Mouse (Mus musculus) E14TG2a.4 (cell line): ENCODE measurements at regions not wholly inside any gene's neighbourhood (a gene's known extent, or its start where the extent isn't known, plus 50 kb on each side); places are given as distances from the start of the nearest gene placed in this dataset.
"Not testable (repeated sequence)": the region's sequence is repeated elsewhere in the genome, so short reads cannot be mapped to it uniquely, and the experiment has no call there.

Source experiments
- H3K27me3 ChIP-seq: 2 replicates; pipeline ENCODE4 v1.6.1; 2014; ENCODE audit warnings: low read length, control low read depth; ENCODE audit not compliant: insufficient read depth
- H3K36me3 ChIP-seq: 2 replicates; pipeline ENCODE4 v1.6.1; 2014; ENCODE audit warnings: low read length, control low read depth; ENCODE audit not compliant: insufficient read depth
- H3K4me1 ChIP-seq: replicated peaks from 2 replicates; pipeline ENCODE4 v1.6.1; 2014; ENCODE audit warnings: low read depth, low read length, control low read depth
- H3K4me3 ChIP-seq: replicated peaks from 2 replicates; pipeline ENCODE4 v1.5.1; 2014; ENCODE audit warnings: mild to moderate bottlenecking, low read length
- H3K9me3 ChIP-seq: 2 replicates; pipeline ENCODE4 v1.6.1; 2014; ENCODE audit warnings: low read length, control low read depth
- CTCF ChIP-seq: conservative IDR thresholded peaks from 2 replicates; pipeline ENCODE4 v1.5.1; 2014; ENCODE audit warnings: low read length
- NANOG ChIP-seq: IDR thresholded peaks from 2 replicates; pipeline ENCODE4 v1.6.1; 2014; ENCODE audit warnings: borderline replicate concordance, low read length, mixed read lengths
- POU5F1 ChIP-seq: IDR thresholded peaks from 2 replicates; pipeline ENCODE4 v1.6.1; 2014; ENCODE audit warnings: low read length, borderline replicate concordance

DNA sequence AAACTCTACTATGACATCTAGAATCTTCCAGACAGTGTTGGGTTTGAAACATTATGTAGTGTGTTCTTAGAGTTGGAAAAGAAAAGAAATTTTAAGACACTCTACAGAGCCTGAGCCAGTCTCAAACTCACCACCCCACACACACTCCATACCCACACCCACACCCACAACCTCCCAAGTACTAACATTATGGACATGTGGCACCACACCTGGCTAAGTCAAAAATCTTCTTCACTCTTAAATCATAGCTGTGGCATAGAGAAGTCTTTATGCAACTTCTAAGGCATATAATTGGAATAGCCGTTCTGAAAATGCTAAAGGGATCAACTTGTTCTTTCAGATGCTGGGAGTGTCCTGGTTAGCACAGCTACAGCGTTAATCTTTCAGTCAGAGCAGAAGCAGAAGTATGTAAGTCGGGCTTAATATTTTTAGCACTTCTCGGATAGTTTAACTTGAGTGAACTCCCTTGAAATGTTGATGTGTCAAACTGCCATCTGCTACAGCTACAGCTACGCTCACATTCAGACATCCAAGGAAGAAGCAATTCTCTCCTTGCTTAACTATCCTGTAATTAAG, 68.6 kb upstream of the Creb1 start:
- TF ChIP-seq POU5F1, result no peak
- no peak for TF ChIP-seq CTCF
- TF ChIP-seq NANOG, result no peak
- Histone ChIP-seq H3K4me3 (no peak overlapping the region), H3K36me3 (no peaks in the 10 kb centered on the region), H3K4me1 (no peaks in the 10 kb centered on the region), H3K9me3 (no peaks in the 10 kb centered on the region), H3K27me3 (no peaks in the 10 kb centered on the region)

DNA sequence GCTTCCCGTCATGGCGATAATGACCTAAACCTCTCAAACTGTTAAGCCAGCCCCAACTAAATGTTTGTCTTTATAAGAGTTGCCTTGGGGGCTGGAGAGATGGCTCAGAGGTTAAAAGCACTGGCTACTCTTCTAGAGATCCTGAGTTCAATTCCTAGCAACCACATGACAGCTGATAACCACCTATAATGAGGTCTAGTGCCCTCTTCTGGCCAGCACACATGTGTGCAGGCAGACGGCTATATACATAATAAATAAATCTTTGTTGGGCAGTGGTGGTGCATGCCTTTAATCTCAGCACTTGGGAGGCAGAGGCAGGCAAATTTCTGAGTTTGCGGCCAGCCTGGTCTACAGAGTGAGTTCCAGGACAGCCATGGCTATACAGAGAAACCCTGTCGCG, 70.8 kb upstream of the Creb1 start:
- peak; percentile 58 for TF ChIP-seq CTCF
- not testable (repeated sequence) for H3K4me1 ChIP-seq, H3K4me3 ChIP-seq, H3K9me3 ChIP-seq, H3K27me3 ChIP-seq, H3K36me3 ChIP-seq

DNA sequence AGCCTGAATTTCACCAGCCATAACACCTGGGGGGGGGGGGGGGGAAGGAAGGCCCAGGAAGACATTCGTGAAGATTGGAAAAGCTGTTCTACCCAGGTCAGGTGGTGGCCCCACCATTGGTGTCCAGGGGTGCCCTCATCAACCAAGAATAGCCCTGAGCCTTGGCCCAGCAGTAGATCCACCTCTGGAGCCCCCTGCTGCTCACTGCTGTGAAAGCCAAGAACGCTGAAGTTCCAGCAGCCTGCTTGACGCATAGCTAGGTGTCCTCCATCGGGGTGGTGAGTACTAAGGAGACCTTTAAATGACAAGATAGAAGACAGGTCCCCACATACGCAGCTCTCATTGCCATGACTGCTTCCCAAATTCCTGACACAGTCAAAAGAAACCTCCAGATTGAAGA, 74.6 kb upstream of the Creb1 start:
- no peaks in the 10 kb centered on the region for H3K36me3 ChIP-seq
- no peak for TF ChIP-seq NANOG
- no peak for TF ChIP-seq CTCF
- TF ChIP-seq POU5F1, result no peak
- H3K9me3 ChIP-seq, result peaks cover 3% of the 10 kb centered on the region; the same call in 1 of the 2 replicates
- no peaks in the 10 kb centered on the region for H3K4me1 ChIP-seq
- no peak overlapping the region for H3K4me3 ChIP-seq
- H3K27me3 ChIP-seq, result no peaks in the 10 kb centered on the region

DNA sequence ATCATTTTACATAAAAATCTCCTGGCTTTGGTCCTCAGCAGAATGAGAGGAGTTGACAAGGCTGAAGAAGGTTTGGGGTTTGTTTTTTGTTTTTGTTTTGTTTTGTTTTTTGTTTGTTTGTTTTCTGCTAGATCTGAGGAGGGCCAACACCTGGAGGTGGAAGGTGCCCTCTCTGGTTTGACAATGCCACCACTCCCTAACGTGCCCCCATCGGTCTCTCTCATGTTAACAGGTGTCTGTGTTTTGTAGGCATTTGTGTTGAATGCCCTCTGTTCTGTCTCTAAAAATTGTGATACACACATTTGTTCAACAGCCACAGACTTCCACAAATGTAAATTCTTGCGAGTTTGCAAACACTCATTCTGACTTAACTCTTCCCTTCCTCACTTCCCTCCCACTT, 83.3 kb upstream of the Creb1 start:
- peaks cover 21% of the 10 kb centered on the region for H3K27me3 ChIP-seq
- peaks cover 15% of the 10 kb centered on the region for H3K4me1 ChIP-seq
- H3K4me3 ChIP-seq, result no peak overlapping the region
- peaks cover 20% of the 10 kb centered on the region for H3K9me3 ChIP-seq
- TF ChIP-seq NANOG, result no peak
- TF ChIP-seq POU5F1, result no peak
- no peak for TF ChIP-seq CTCF
- H3K36me3 ChIP-seq, result no peaks in the 10 kb centered on the region

DNA sequence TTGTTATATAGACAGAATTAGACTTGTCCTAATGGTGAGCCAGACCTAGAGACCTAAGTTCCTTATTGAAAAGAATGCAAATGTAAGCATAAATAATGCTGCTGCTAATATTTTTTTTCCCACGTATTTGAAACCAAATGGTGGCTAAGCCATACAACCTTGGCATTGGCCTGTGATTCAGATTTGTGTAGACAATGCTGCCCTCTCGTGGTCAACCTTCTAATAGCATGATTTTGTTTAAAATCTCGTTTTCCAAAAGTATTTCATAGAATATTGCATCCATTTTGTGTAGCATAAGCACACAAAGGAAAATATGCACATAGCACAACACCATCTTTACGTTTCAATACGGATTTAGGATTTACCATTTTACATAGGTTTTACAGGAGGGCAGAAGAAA, 84.4 kb upstream of the Creb1 start:
- Histone ChIP-seq H3K4me1 (peaks cover 15% of the 10 kb centered on the region), H3K36me3 (no peaks in the 10 kb centered on the region), H3K9me3 (peaks cover 20% of the 10 kb centered on the region), H3K27me3 (peaks cover 23% of the 10 kb centered on the region), H3K4me3 (no peak overlapping the region)
- peak; percentile 59 for TF ChIP-seq CTCF
- TF ChIP-seq NANOG, result no peak

DNA sequence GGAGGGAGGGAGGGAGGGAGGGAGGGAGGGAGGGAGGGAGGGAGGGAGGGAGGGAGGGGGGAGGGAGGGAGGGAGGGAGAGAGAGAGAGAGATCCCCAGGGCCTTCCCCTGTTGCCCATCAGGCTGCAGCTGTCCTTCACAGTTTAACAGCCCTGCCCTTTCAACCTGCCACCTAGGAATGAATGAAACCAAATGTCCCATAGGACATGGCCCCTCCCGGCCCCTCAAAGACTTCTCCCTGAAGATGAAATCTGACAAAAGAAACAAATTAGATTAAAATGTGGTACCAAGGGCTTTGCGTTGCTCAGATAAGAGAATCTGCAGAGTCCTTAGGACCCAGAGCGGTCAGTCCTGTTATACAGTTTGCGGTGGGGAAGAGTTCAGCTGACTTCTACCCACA, 86.0 kb upstream of the Creb1 start:
- Histone ChIP-seq H3K27me3 (peaks cover 23% of the 10 kb centered on the region), H3K9me3 (peaks cover 12% of the 10 kb centered on the region), H3K4me3 (no peak overlapping the region), H3K4me1 (peaks cover 15% of the 10 kb centered on the region), H3K36me3 (no peaks in the 10 kb centered on the region)
- TF ChIP-seq CTCF (no peak), POU5F1 (no peak), NANOG (no peak)

DNA sequence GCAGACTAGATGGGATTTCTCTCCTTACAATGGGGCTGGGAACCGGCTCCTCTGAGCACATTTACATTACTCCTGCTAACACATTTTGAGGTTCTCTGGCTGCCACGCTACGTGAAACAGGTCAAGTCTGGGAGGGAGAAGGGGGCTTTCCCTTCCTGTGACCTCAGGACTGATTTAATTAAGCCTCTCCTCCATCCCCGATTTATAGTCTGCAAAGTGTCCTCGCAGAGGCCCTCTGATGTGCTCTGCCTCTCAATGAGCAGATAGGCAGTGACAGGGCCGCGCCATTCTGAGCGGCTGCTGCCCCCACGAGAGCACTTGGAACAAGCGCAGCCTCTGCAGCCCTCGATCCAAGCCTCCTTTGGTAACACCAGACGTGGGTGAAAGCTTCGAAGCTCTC, 86.5 kb upstream of the Creb1 start:
- Histone ChIP-seq H3K4me1 (peaks cover 15% of the 10 kb centered on the region), H3K27me3 (peaks cover 23% of the 10 kb centered on the region), H3K36me3 (no peaks in the 10 kb centered on the region), H3K4me3 (no peak overlapping the region), H3K9me3 (peaks cover 8% of the 10 kb centered on the region)
- TF ChIP-seq NANOG (no peak), POU5F1 (no peak), CTCF (peak; percentile 18; the same call in 1 of the 2 replicates)

DNA sequence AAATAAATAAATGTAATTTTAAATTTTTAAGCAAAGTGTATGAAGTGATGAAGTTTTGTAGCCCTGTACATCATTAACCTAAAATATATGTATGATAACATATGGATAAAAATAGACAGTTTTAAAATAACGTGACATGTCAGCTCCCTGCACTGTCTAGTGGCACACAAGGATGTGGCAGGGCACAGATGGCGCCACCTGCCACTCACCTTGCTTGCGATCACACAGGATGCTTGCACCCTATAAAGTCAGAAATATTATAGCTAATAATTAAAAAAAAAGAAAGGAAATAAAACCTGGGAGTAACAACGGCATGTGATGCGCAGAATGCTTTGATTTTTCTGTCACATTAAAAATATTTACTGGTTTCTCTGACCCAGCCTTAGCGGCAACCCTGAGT, 89.0 kb upstream of the Creb1 start:
- H3K36me3 ChIP-seq, result no peaks in the 10 kb centered on the region
- H3K4me3 ChIP-seq, result no peak overlapping the region
- peaks cover 15% of the 10 kb centered on the region for H3K4me1 ChIP-seq
- TF ChIP-seq POU5F1, result no peak
- TF ChIP-seq NANOG, result no peak
- TF ChIP-seq CTCF, result no peak
- peaks cover 6% of the 10 kb centered on the region; the same call in 1 of the 2 replicates for H3K9me3 ChIP-seq
- H3K27me3 ChIP-seq, result peaks cover 23% of the 10 kb centered on the region

DNA sequence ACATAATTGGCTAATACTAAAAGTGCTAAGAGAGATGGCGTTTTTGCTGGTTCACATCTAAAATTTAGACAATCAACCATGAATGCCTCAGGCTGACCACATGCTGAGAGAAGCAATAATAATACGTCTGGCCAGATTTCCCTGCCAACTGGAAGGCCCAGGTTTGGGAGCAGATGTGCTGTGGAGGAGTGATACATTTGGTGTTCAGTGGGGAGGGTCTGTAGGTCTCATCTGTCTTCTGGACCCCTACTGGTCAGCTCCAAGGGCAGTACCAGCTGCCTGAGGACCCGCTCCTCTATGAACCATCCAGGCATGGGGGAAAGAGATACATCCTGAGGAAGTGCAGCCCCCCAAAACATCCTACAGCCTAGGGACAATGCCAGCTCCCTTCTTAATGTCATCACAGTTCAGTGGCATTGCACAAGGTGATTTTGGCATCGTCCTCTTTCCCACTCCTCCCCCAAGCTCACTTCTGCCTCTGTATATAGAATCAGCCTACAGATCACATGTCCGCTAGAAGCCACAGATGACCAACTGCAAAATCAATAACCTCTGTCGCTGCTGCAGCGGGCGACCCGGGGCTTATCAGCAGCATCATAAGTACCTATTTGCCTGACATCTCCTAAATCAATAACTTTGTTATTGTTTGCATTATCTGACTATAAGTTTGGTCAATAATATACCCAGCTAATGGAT, 90.1 kb upstream of the Creb1 start:
- Histone ChIP-seq H3K36me3 (no peaks in the 10 kb centered on the region), H3K9me3 (peaks cover 6% of the 10 kb centered on the region; the same call in 1 of the 2 replicates), H3K4me1 (peaks cover 15% of the 10 kb centered on the region), H3K27me3 (peaks cover 23% of the 10 kb centered on the region), H3K4me3 (no peak overlapping the region)
- TF ChIP-seq POU5F1, result no peak
- TF ChIP-seq CTCF, result no peak
- TF ChIP-seq NANOG, result no peak
